Mouse (Mus musculus) neutrophil, adult 5-6 weeks (primary cell): ENCODE results near the gene Tigd2. TPM values are rescaled to one million over a fixed set of nuclear protein-coding genes. Genes with fewer than 3 reads are reported as not detected.

ENCODE experiments used
- ATAC-seq: fragments of 151-379, 151-347 bp; 2 replicates; pipeline ENCODE4 v1.8.0; 2017; ENCODE audit warnings: mild to moderate bottlenecking, moderate TSS enrichment; ENCODE audit not compliant: insufficient number of reproducible peaks, poor library complexity, low FRiP score, severe bottlenecking; ENCODE audit errors: extremely low read depth
- total RNA-seq: library from RNA; stranded (forward); fragments of 200-1000 nt; gene quantifications from 2 replicates; pipeline ENCODE4 v1.2.3, GENCODE M21; 2017

Gene Tigd2
- 35.4 and 42.8 TPM in 2 replicates for total RNA-seq

DNA sequence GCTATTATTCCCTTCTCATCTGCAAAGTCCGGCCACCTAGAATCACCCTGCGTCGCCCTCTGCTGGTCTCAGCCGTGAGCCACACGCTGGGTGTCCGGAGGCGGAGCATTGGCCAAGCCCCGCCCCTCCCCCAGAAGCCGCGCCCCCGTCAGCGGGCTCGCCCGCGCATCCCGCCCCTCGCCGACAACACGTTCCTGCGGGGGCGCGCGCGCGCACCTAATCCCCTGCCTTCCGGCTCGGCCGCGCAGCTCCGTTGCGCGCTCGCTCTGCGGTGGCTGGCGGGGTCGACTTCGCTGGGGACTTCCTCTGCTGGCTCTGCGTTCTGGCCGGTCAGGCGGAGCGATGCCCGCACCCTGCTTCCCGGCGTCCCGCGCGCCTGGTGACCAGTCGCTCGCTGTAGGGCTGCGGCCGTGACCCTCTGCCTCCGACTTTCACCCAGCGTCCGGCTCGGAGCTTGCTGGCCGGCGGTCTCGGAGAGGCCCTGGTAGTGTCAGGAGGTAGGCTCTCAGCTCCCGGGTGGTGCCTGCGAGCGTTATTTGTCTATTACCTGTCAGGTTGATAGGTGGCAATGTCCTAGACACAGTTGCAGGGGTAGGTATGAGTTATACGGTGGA is at the start of gene Tigd2:
Tigd2 (plus strand) TSS at position 186 of the 614 bp plus-strand sequence.
- ATAC-seq = peak; percentile 93

DNA sequence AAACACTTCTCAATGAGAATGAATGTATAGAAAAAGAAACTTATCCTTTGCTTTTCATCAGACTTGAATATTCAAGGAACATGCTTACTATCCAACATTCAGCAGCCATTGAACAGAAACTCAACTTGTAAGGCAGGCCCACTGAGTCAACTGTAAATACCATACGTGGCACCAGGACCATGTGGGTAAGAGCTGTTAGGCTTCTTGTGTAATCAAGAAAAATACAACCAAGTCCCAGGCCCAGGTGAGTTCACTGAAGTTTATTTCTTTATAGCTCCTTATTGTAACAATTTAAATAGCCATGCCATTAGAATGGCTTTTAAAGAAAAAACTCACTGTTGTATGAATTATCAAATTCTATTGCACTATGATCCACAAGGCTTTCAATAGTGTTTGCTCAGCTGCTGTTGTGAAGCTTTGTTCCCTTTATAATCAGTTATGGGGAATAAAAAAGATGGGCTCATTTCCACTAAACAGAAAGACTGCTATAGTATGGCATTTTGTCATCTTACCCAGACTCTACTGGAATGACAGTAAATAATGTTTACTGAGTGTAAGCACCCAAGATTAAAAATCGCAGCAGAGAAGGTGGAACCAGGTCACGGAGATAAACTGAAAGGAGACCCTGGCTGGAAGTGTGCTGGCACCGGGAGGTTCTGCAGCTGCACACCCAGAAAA is 46.7 kb upstream of the Tigd2 start:
- ATAC-seq = no peak

DNA sequence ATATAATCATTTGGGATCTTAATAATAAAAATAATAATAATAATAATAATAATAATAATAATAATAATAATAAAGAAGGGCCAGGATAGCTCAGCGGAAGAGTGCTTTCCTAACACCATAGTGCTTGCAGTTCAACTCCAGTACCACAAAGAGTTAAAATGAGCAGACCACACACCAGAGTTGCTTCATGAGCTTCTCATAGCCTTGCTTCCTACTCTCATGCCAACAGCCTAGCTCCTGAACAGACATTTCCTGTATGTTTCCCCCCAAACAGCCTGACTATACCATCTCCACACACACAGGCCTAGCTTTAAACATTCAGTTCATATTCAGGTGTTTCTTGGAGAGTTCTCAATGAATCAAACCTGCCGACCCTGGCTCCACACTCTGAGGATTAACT is 45.8 kb upstream of the Tigd2 start:
- no peak for ATAC-seq

GRCm38 (mm10) chr6:59163407-59163806 is 45.3 kb upstream of the Tigd2 start:
- no peak for ATAC-seq

GRCm38 (mm10) chr6:59168939-59169338 is 39.7 kb upstream of the Tigd2 start:
- no peak for ATAC-seq

GRCm38 (mm10) chr6:59171230-59171629 is 37.4 kb upstream of the Tigd2 start:
- no peak for ATAC-seq

- no peak for ATAC-seq
Observed at GRCm38 (mm10) chr6:59173940-59174339, 34.7 kb upstream of the Tigd2 start.

- ATAC-seq = no peak
Observed at GRCm38 (mm10) chr6:59178051-59178450, 30.6 kb upstream of the Tigd2 start.

DNA sequence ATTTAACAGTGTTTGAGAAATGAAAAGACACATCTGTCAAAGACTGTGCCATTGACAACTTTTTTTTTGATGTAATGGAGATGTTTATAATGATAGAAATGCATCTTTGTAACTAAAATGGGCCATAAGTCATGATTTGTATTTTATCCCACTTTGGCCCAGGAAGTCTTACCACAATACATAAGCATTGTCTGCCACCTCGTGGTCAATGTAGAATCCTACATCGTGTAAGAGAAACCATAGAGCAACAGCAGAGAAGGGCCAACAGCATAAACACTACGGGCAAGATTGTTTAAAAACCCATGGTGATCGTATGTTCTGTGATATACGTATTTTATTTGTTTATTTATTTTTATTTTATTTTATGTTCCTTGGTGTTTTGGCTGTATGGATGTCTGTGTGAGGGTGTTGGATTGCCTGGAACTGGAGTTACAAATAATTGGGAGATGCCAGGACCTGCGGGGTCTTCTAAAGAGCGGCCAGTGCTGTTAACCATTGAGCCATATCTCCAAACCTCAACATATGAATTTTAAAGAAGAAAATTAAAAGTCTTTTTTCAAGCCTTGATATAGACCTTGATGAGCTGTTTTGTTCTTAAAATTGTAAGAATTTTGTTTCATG is 28.2 kb upstream of the Tigd2 start:
- peak; percentile 79; the same call in 1 of the 2 replicates for ATAC-seq

GRCm38 (mm10) chr6:59185010-59185699 is 23.5 kb upstream of the Tigd2 start:
- ATAC-seq = peak; percentile 92

DNA sequence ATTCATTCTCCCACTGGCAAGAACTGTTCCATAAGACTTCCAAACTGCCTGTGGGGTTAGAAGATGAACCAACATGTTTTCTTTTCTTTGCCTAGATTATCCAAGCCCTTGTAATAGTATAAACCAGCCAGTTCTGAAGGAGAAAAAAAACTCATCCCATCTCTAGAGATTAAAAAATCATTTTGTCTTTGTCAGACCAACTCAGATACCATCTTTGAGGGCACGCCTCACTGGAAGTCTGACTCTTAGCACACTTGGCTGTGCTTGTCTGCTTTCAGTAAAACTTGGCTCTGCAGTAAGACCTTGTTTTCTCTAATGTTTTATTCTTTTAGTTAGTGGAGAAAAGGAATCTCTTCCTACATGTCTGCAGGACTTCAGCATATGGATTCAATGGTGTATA is 18.7 kb upstream of the Tigd2 start:
- no peak for ATAC-seq

GRCm38 (mm10) chr6:59194518-59194917 is 14.2 kb upstream of the Tigd2 start:
- ATAC-seq = peak; percentile 74; the same call in 1 of the 2 replicates

- ATAC-seq = no peak
Observed at GRCm38 (mm10) chr6:59195849-59196635, 12.6 kb upstream of the Tigd2 start.

DNA sequence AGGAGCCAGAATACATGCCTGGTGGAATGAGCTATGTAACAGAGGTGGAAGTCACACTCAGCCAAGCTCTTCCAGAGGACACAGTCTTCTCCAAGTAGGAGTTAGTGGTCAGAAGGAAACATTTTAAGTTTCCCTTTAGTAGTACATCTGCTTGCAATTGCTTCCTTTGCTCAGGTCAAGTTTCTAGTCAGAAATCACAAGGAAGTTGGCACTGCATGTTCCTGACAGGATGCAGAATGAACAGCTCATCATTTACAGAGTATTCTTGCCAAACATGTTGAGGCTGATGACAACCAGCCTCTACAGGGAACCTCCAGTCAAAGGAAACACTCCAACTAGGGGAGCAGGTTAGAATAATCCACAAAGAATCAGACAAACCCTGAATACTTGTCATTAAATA is 11.9 kb upstream of the Tigd2 start:
- no peak for ATAC-seq

DNA sequence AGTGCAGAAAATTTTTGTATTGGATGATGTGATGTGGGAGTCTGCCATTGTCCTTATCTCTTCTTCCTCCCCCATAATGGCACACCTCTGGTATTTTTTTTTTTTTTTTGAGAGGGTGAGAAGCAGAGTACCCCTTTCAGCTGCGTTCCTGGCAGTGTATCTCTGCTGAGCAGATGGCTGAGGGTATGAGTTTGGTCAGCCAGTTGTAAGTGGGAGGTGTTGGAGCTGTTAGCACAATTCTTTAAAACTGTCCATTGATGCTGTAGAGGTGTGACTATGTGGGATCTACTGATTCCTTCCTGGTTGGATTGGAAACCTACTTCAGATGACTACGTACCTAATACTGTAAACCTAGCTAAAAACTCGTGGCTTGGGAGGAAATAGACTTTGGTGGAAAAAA is 10.3 kb upstream of the Tigd2 start:
- ATAC-seq = no peak

DNA sequence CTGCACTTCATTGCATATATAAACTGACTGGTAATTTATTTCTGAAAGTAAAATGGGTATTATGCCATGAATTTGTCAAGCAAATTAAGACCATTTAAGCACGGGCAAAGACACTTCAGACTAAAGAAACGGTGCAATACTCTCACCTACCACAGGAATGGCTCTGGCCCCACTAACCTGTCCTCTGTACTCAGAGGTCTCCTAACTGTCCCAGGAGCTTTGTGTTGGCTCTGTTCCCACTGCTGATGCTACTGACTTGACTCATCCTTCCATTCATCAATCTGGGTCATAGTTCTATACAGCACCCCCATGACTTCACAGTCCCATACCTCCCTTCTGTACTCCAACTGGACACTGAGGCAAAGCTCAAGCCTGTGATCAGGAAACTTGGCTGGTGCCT is 9.6 kb upstream of the Tigd2 start:
- no peak for ATAC-seq

GRCm38 (mm10) chr6:59207561-59207960 is 1.1 kb upstream of the Tigd2 start:
- ATAC-seq = no peak

DNA sequence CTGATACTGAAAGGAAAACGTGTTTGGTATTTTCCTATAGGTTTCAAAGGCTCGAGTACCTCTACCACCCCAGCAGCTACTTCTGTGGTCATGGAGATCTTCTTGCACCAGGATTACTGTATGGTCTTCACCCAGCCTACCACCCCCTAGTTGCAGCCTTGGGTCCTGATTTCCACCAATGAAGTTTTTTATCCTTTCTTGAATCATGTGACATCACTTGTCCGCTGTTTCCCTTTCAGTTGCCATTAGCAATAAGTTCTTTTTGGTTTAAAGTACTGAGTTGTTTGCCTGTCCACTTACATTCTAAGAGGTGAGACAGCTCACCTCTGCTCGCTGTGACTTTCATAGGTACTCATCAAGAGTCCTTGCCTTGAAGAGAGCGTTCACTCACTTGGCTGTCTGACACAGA is 633 bp downstream of the Tigd2 start:
- ATAC-seq = peak; percentile 40

GRCm38 (mm10) chr6:59233191-59233590 is 24.5 kb downstream of the Tigd2 start:
- no peak for ATAC-seq
